Mouse (Mus musculus): ENCODE measurements around the gene Olfr1061. TPM values are rescaled to one million over a fixed set of nuclear protein-coding genes. Genes with fewer than 3 reads are reported as not detected.

Olfr1061 gene
- total RNA-seq (2012; rRNA removed) (not detected in 2 replicates), polyA plus RNA-seq (2012; ENCODE audit: insufficient read depth in 1 of 2, insufficient read length in 2 of 2, low read depth in 1 of 2, low replicate concordance in 2 of 2, missing spikeins in 1 of 2) (not detected)

- TF ChIP-seq POLR2AphosphoS5 (IDR thresholded peaks at IDR 0.05; ENCODE audit: borderline replicate concordance, low read depth, low read length): no peak
- no peak for TF ChIP-seq RAD21 (IDR thresholded peaks at IDR 0.05; ENCODE audit: low read depth, low read length)
- no peak for TF ChIP-seq JUND (IDR thresholded peaks at IDR 0.05; ENCODE audit: low read depth, low read length)
- TF ChIP-seq ZNF384 (IDR thresholded peaks at IDR 0.05; ENCODE audit: low read depth, low read length): no peak
- TF ChIP-seq USF2 (IDR thresholded peaks at IDR 0.05; ENCODE audit: borderline replicate concordance in 1 of 2, insufficient read depth in 1 of 2, low read depth in 1 of 2, low read length in 2 of 2): no peak
- no peak for TF ChIP-seq CTCF (IDR thresholded peaks at IDR 0.05 in 2 of 3, conservative IDR thresholded peaks at IDR 0.05 in 1 of 3; ENCODE audit: control insufficient read depth in 1 of 3, insufficient read depth in 1 of 3, low read depth in 2 of 3, low read length in 3 of 3, poor library complexity in 1 of 3, severe bottlenecking in 1 of 3)
- no peak for TF ChIP-seq RCOR1 (IDR thresholded peaks at IDR 0.05; ENCODE audit: low read depth, low read length)
- no peak for TF ChIP-seq SIN3A (IDR thresholded peaks at IDR 0.05; ENCODE audit: low read length)
- no peak for TF ChIP-seq ETS1 (IDR thresholded peaks at IDR 0.05; ENCODE audit: low read depth, low read length)
- TF ChIP-seq TBP (IDR thresholded peaks at IDR 0.05; ENCODE audit: low read depth, low read length): no peak
- no peak for TF ChIP-seq ZMIZ1 (IDR thresholded peaks at IDR 0.05; ENCODE audit: low read depth, low read length)
- TF ChIP-seq EP300 (IDR thresholded peaks at IDR 0.05; ENCODE audit: low read depth in 1 of 2, low read length in 2 of 2): no peak
- TF ChIP-seq TCF12 (IDR thresholded peaks at IDR 0.05; ENCODE audit: low read depth, low read length): no peak
- no peak for TF ChIP-seq POLR2A (IDR thresholded peaks at IDR 0.05; ENCODE audit: control insufficient read depth in 1 of 2, insufficient read depth in 1 of 2, low read depth in 1 of 2, low read length in 2 of 2, poor library complexity in 1 of 2)
- TF ChIP-seq MAX (IDR thresholded peaks at IDR 0.05; ENCODE audit: low read length): no peak
- TF ChIP-seq MEF2A (IDR thresholded peaks at IDR 0.05; ENCODE audit: extremely low read depth, insufficient replicate concordance, low read depth, low read length, poor library complexity, severe bottlenecking): no peak
- no peak for TF ChIP-seq KAT2A (conservative IDR thresholded peaks at IDR 0.05; ENCODE audit: low read depth, low read length)
- no peak for TF ChIP-seq CHD2 (IDR thresholded peaks at IDR 0.05; ENCODE audit: low read length)
- no peak for TF ChIP-seq SMC3 (IDR thresholded peaks at IDR 0.05; ENCODE audit: low read depth, low read length)
- no peak for TF ChIP-seq CHD1 (IDR thresholded peaks at IDR 0.05; ENCODE audit: low read depth, low read length)
- H3K9me3 ChIP-seq (replicated peaks; ENCODE audit: insufficient read depth, low read length): no peaks in the 10 kb centered on the region
- H3K79me2 ChIP-seq (ENCODE audit: control insufficient read depth, insufficient read depth, low read length, poor library complexity): no peaks in the 10 kb centered on the region
- H3K9ac ChIP-seq (ENCODE audit: control insufficient read depth, low read depth, low read length, poor library complexity, severe bottlenecking): no peak within 1 kb of the TSS
- H3K36me3 ChIP-seq (ENCODE audit: control insufficient read depth in 1 of 2, insufficient read depth in 2 of 2, low read length in 2 of 2): no peaks in the 10 kb centered on the region
- DNase-seq (ENCODE audit: low read depth, low spot score): no peak
- no peaks in the 10 kb centered on the region for H3K4me1 ChIP-seq (ENCODE audit: control insufficient read depth in 1 of 2, insufficient read depth in 2 of 2, low read length in 2 of 2)
- H3K4me3 ChIP-seq (ENCODE audit: control insufficient read depth in 1 of 2, insufficient read depth in 1 of 2, low read depth in 2 of 2, low read length in 2 of 2): no peak within 1 kb of the TSS
- no peak within 1 kb of the TSS for H3K27ac ChIP-seq (ENCODE audit: control insufficient read depth, low read depth, low read length)
- H3K27me3 ChIP-seq (ENCODE audit: control insufficient read depth in 1 of 2, insufficient read depth in 2 of 2, low read length in 2 of 2): no peaks in the 10 kb centered on the region
Measured at GRCm38 (mm10) chr2:86413950-86414349, at the start of gene Olfr1061. Gene Olfr1061, minus strand, starts transcription at chr2:86414050.

- Histone ChIP-seq H3K9ac (ENCODE audit: control insufficient read depth, low read depth, low read length, poor library complexity, severe bottlenecking) (no peak overlapping the region), H3K4me1 (ENCODE audit: control insufficient read depth in 1 of 2, insufficient read depth in 2 of 2, low read length in 2 of 2) (no peaks in the 10 kb centered on the region), H3K36me3 (ENCODE audit: control insufficient read depth in 1 of 2, insufficient read depth in 2 of 2, low read length in 2 of 2) (no peaks in the 10 kb centered on the region), H3K4me3 (ENCODE audit: control insufficient read depth in 1 of 2, insufficient read depth in 1 of 2, low read depth in 2 of 2, low read length in 2 of 2) (no peak overlapping the region), H3K79me2 (ENCODE audit: control insufficient read depth, insufficient read depth, low read length, poor library complexity) (no peaks in the 10 kb centered on the region), H3K27ac (ENCODE audit: control insufficient read depth, low read depth, low read length) (no peak overlapping the region), H3K27me3 (ENCODE audit: control insufficient read depth in 1 of 2, insufficient read depth in 2 of 2, low read length in 2 of 2) (no peaks in the 10 kb centered on the region), H3K9me3 (replicated peaks; ENCODE audit: insufficient read depth, low read length) (no peaks in the 10 kb centered on the region)
- TF ChIP-seq TCF12 (IDR thresholded peaks at IDR 0.05; ENCODE audit: low read depth, low read length) (peak; percentile 44; the same call in 1 of the 2 replicates), EP300 (IDR thresholded peaks at IDR 0.05; ENCODE audit: low read depth in 1 of 2, low read length in 2 of 2) (peak; percentile 57 to 58), MXI1 (IDR thresholded peaks at IDR 0.05; ENCODE audit: low read depth, low read length) (no peak)
- DNase-seq (ENCODE audit: low read depth, low spot score): peak; percentile 68
Measured at GRCm38 (mm10) chr2:86460434-86460833, 46.6 kb upstream of the Olfr1061 start.
